Mouse (Mus musculus) liver, adult 2 months (tissue): Measurements from ENCODE around the gene Rspo4. TPM values are rescaled to one million over a fixed set of nuclear protein-coding genes. Genes with fewer than 3 reads are reported as not detected.

ENCODE experiments used
- DNase-seq: peaks from one replicate; pipeline ENCODE4 v3.0.0-alpha.2; 2011; ENCODE audit warnings: low read depth, low spot score; ENCODE audit errors: extremely low read depth
- H3K27ac ChIP-seq: fragments of 200-500 bp; replicated peaks from 2 replicates; pipeline ENCODE4 v1.5.1; 2012; ENCODE audit warnings: low read depth, mild to moderate bottlenecking, control low read depth, inconsistent platforms, low read length; ENCODE audit not compliant: insufficient read depth
- H3K27me3 ChIP-seq: fragments of 200-500 bp; 2 replicates; pipeline ENCODE4 v1.6.1; 2012; ENCODE audit warnings: mild to moderate bottlenecking, moderate library complexity, low read length, inconsistent platforms; ENCODE audit not compliant: control insufficient read depth, insufficient read depth
- H3K36me3 ChIP-seq: fragments of 200-500 bp; 2 replicates; pipeline ENCODE4 v1.6.1; 2012; ENCODE audit warnings: low read length, inconsistent platforms; ENCODE audit not compliant: control insufficient read depth, insufficient read depth
- H3K4me1 ChIP-seq: fragments of 200-500 bp; 2 replicates; pipeline ENCODE4 v1.6.1; 2011; ENCODE audit warnings: low read length; ENCODE audit not compliant: control insufficient read depth, insufficient read depth
- H3K4me3 ChIP-seq: fragments of 200-500 bp; 2 replicates; pipeline ENCODE4 v1.5.1; 2011; ENCODE audit warnings: low read depth, mild to moderate bottlenecking, control low read depth, low read length, moderate library complexity; ENCODE audit not compliant: insufficient read depth
- H3K79me2 ChIP-seq: fragments of 200-500 bp; 2 replicates; pipeline ENCODE4 v1.6.1; 2012; ENCODE audit warnings: inconsistent platforms, mild to moderate bottlenecking, low read length, moderate library complexity; ENCODE audit not compliant: control insufficient read depth, insufficient read depth
- H3K9ac ChIP-seq: fragments of 200-500 bp; 2 replicates; pipeline ENCODE4 v1.6.1; 2012; ENCODE audit warnings: low read depth, mild to moderate bottlenecking, control low read depth, inconsistent platforms, low read length
- CTCF ChIP-seq: fragments of 200-500 bp; IDR thresholded peaks from 2 replicates; pipeline ENCODE4 v1.5.1; 2011; ENCODE audit warnings: low read depth, low read length, control low read depth
- POLR2A ChIP-seq: fragments of 200-500 bp; IDR thresholded peaks from 2 replicates; pipeline ENCODE4 v1.6.1; 2011; ENCODE audit warnings: low read length, control low read depth; ENCODE audit not compliant: insufficient read depth; ENCODE audit errors: extremely low read depth
- WGBS: fragments of 180-500 bp; shearing (Covaris S2); methylation state at CpG from one replicate; pipeline ENCODE4 v1.1.7; 2018; 5-methylcytosine and 5-hydroxymethylcytosine counted together
- polyA plus RNA-seq: library from polyadenylated mRNA; depleted of rRNA; stranded (reverse); fragments of >200 nt; gene quantifications from 2 replicates; pipeline ENCODE4 v1.2.3, GENCODE M21; 2012
- total RNA-seq: library from RNA; depleted of rRNA; stranded (reverse); fragments of >200 nt; gene quantifications from 2 replicates; pipeline ENCODE4 v1.2.3, GENCODE M21; 2014

The Rspo4 gene
- total and polyA plus RNA-seq, 2 experiments: not detected

GRCm38 (mm10) chr2:151874551-151874950 lies 31.8 kb downstream of the Rspo4 start:
- Histone ChIP-seq H3K36me3 (no peaks in the 10 kb centered on the region), H3K79me2 (no peaks in the 10 kb centered on the region), H3K4me1 (no peaks in the 10 kb centered on the region; the same call in 1 of the 2 replicates), H3K9ac (no peak overlapping the region), H3K27me3 (no peaks in the 10 kb centered on the region), H3K27ac (no peak overlapping the region), H3K4me3 (no peak overlapping the region)
- DNase-seq: no peak
- TF ChIP-seq POLR2A: no peak
- TF ChIP-seq CTCF: no peak

GRCm38 (mm10) chr2:151876012-151876485 lies 33.3 kb downstream of the Rspo4 start:
- no peak overlapping the region for H3K9ac ChIP-seq
- H3K79me2 ChIP-seq: no peaks in the 10 kb centered on the region
- no peaks in the 10 kb centered on the region for H3K36me3 ChIP-seq
- no peak overlapping the region for H3K27ac ChIP-seq
- 14% methylated on average over 8 of the region's 8 CpGs for WGBS
- H3K4me1 ChIP-seq: no peaks in the 10 kb centered on the region; the same call in 1 of the 2 replicates
- H3K27me3 ChIP-seq: no peaks in the 10 kb centered on the region
- DNase-seq: peak; percentile 24
- no peak for TF ChIP-seq POLR2A
- TF ChIP-seq CTCF: peak; percentile 92
- H3K4me3 ChIP-seq: no peak overlapping the region

GRCm38 (mm10) chr2:151878645-151879044 lies 35.9 kb downstream of the Rspo4 start:
- Histone ChIP-seq H3K36me3 (no peaks in the 10 kb centered on the region), H3K79me2 (no peaks in the 10 kb centered on the region), H3K4me3 (no peak overlapping the region), H3K4me1 (no peaks in the 10 kb centered on the region; the same call in 1 of the 2 replicates), H3K27me3 (no peaks in the 10 kb centered on the region), H3K27ac (no peak overlapping the region), H3K9ac (no peak overlapping the region)
- 80% methylated on average over 3 of the region's 3 CpGs for WGBS
- DNase-seq: no peak
- TF ChIP-seq POLR2A (no peak), CTCF (no peak)

- no peaks in the 10 kb centered on the region for H3K36me3 ChIP-seq
- no peak overlapping the region for H3K27ac ChIP-seq
- no peak for DNase-seq
- H3K79me2 ChIP-seq: no peaks in the 10 kb centered on the region
- H3K4me3 ChIP-seq: no peak overlapping the region
- H3K27me3 ChIP-seq: no peaks in the 10 kb centered on the region
- H3K4me1 ChIP-seq: no peaks in the 10 kb centered on the region; the same call in 1 of the 2 replicates
- TF ChIP-seq POLR2A (no peak), CTCF (no peak)
- H3K9ac ChIP-seq: no peak overlapping the region
- WGBS: 80% methylated on average over 2 of the region's 2 CpGs
These were observed 37.0 kb downstream of the Rspo4 start for GRCm38 (mm10) chr2:151879760-151880159.

GRCm38 (mm10) chr2:151891031-151891430 lies 48.3 kb downstream of the Rspo4 start:
- Histone ChIP-seq H3K79me2 (no peaks in the 10 kb centered on the region), H3K36me3 (no peaks in the 10 kb centered on the region), H3K9ac (no peak overlapping the region), H3K27ac (no peak overlapping the region), H3K4me3 (no peak overlapping the region), H3K27me3 (no peaks in the 10 kb centered on the region), H3K4me1 (no peaks in the 10 kb centered on the region)
- TF ChIP-seq CTCF (no peak), POLR2A (no peak)
- no peak for DNase-seq
- WGBS: 63% methylated on average over 6 of the region's 6 CpGs

GRCm38 (mm10) chr2:151893122-151893774 lies 50.5 kb downstream of the Rspo4 start:
- Histone ChIP-seq H3K27me3 (no peaks in the 10 kb centered on the region), H3K36me3 (no peaks in the 10 kb centered on the region), H3K79me2 (no peaks in the 10 kb centered on the region), H3K27ac (no peak overlapping the region), H3K9ac (no peak overlapping the region), H3K4me3 (no peak overlapping the region), H3K4me1 (no peaks in the 10 kb centered on the region)
- no peak for TF ChIP-seq POLR2A
- no peak for TF ChIP-seq CTCF
- no peak for DNase-seq
- 58% methylated on average over 15 of the region's 15 CpGs for WGBS
